Mouse (Mus musculus): ENCODE data around the gene Gm38392. TPM values are rescaled to one million over a fixed set of nuclear protein-coding genes. Genes with fewer than 3 reads are reported as not detected.
"Not testable (repeated sequence)": the region's sequence is repeated elsewhere in the genome, so short reads cannot be mapped to it uniquely, and the experiment has no call there.

Gm38392 gene
- polyA plus RNA-seq, 1 experiment from 2014 or later, result 0.26 TPM

- no peak overlapping the region for H3K27ac ChIP-seq (replicated peaks)
- no peaks in the 10 kb centered on the region for H3K36me3 ChIP-seq
- no peak overlapping the region for H3K4me3 ChIP-seq (replicated peaks)
- 91% methylated on average over 4 of the region's 4 CpGs for WGBS
- no peak overlapping the region for H3K4me2 ChIP-seq
- H3K4me1 ChIP-seq, result no peaks in the 10 kb centered on the region
- no peak for ATAC-seq (ENCODE audit: low FRiP score)
- H3K9me3 ChIP-seq (replicated peaks), result no peaks in the 10 kb centered on the region
- no peaks in the 10 kb centered on the region for H3K27me3 ChIP-seq (replicated peaks)
- no peak overlapping the region for H3K9ac ChIP-seq (replicated peaks)
Observed at GRCm38 (mm10) chr3:88274002-88274401, 13.0 kb downstream of the Gm38392 start.

- H3K27me3 ChIP-seq (replicated peaks), result no peaks in the 10 kb centered on the region
- no peak overlapping the region for H3K4me3 ChIP-seq (replicated peaks)
- no peak overlapping the region for H3K4me2 ChIP-seq
- no peak for ATAC-seq (ENCODE audit: low FRiP score)
- H3K27ac ChIP-seq (replicated peaks), result no peak overlapping the region
- H3K9ac ChIP-seq (replicated peaks), result no peak overlapping the region
- H3K9me3 ChIP-seq (replicated peaks), result no peaks in the 10 kb centered on the region
- H3K36me3 ChIP-seq, result no peaks in the 10 kb centered on the region
- WGBS, result 93% methylated on average over 3 of the region's 3 CpGs
- no peaks in the 10 kb centered on the region for H3K4me1 ChIP-seq
Observed at GRCm38 (mm10) chr3:88271859-88272258, 15.2 kb downstream of the Gm38392 start.

DNA sequence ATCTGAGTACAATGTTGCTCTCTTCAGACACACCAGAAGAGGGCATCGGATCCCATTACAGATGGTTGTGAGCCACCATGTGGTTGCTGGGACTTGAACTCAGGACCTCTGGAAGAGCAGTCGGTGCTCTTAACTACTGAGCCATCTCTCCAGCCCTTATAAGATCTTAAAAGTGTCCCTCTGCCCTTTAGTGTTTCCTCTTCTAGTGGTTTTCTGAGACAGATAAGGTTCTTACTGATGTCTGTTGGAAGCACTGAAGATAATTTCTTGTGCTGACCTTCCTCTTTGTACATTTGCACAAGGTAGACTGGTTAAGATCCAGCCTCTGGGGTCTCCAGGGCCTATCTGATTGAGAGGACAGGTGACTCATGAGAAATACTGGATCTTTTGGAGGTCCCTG lies 15.7 kb downstream of the Gm38392 start:
- ATAC-seq (ENCODE audit: low FRiP score), result not testable (repeated sequence)
- 92% methylated on average over 2 of the region's 2 CpGs for WGBS

GRCm38 (mm10) chr3:88268991-88269390 lies 18.0 kb downstream of the Gm38392 start:
- Histone ChIP-seq H3K4me1 (no peaks in the 10 kb centered on the region), H3K4me2 (no peak overlapping the region), H3K4me3 (replicated peaks) (no peak overlapping the region), H3K27ac (replicated peaks) (no peak overlapping the region), H3K9me3 (replicated peaks) (no peaks in the 10 kb centered on the region), H3K27me3 (replicated peaks) (no peaks in the 10 kb centered on the region), H3K9ac (replicated peaks) (no peak overlapping the region), H3K36me3 (no peaks in the 10 kb centered on the region)
- ATAC-seq (ENCODE audit: low FRiP score), result no peak
- 89% methylated on average over 5 of the region's 5 CpGs for WGBS

More for the DNA sequence above, 15.7 kb downstream of the Gm38392 start:
- not testable (repeated sequence) for H3K4me1 ChIP-seq; H3K27ac ChIP-seq (replicated peaks); H3K9me3 ChIP-seq (replicated peaks); H3K36me3 ChIP-seq; H3K4me3 ChIP-seq (replicated peaks); H3K9ac ChIP-seq (replicated peaks); H3K4me2 ChIP-seq; H3K27me3 ChIP-seq (replicated peaks)

GRCm38 (mm10) chr3:88268014-88268413 lies 19.0 kb downstream of the Gm38392 start:
- not testable (repeated sequence) for H3K4me1 ChIP-seq; H3K4me2 ChIP-seq; H3K9ac ChIP-seq (replicated peaks); H3K4me3 ChIP-seq (replicated peaks); H3K27me3 ChIP-seq (replicated peaks); H3K9me3 ChIP-seq (replicated peaks); H3K27ac ChIP-seq (replicated peaks); ATAC-seq (ENCODE audit: low FRiP score); H3K36me3 ChIP-seq
- 89% methylated on average over 6 of the region's 6 CpGs for WGBS

- 71% methylated on average over 3 of the region's 3 CpGs for WGBS
- ATAC-seq (ENCODE audit: low FRiP score), result no peak
- no peaks in the 10 kb centered on the region for H3K27me3 ChIP-seq (replicated peaks)
- no peak overlapping the region for H3K9ac ChIP-seq (replicated peaks)
- no peaks in the 10 kb centered on the region for H3K36me3 ChIP-seq
- no peak overlapping the region for H3K4me3 ChIP-seq (replicated peaks)
- H3K4me1 ChIP-seq, result no peaks in the 10 kb centered on the region
- H3K4me2 ChIP-seq, result no peak overlapping the region
- H3K27ac ChIP-seq (replicated peaks), result no peak overlapping the region
- H3K9me3 ChIP-seq (replicated peaks), result no peaks in the 10 kb centered on the region
Observed at GRCm38 (mm10) chr3:88262346-88262745, 24.7 kb downstream of the Gm38392 start.

- H3K9ac ChIP-seq (replicated peaks), result no peak overlapping the region
- WGBS, result 83% methylated on average over 7 of the region's 7 CpGs
- no peak overlapping the region for H3K27ac ChIP-seq (replicated peaks)
- H3K9me3 ChIP-seq (replicated peaks), result no peaks in the 10 kb centered on the region
- H3K36me3 ChIP-seq, result no peaks in the 10 kb centered on the region
- H3K4me3 ChIP-seq (replicated peaks), result no peak overlapping the region
- no peak overlapping the region for H3K4me2 ChIP-seq
- H3K27me3 ChIP-seq (replicated peaks), result peaks cover 31% of the 10 kb centered on the region
- H3K4me1 ChIP-seq, result peaks cover 9% of the 10 kb centered on the region
- no peak for ATAC-seq (ENCODE audit: low FRiP score)
Observed at GRCm38 (mm10) chr3:88256382-88256781, 30.6 kb downstream of the Gm38392 start.

DNA sequence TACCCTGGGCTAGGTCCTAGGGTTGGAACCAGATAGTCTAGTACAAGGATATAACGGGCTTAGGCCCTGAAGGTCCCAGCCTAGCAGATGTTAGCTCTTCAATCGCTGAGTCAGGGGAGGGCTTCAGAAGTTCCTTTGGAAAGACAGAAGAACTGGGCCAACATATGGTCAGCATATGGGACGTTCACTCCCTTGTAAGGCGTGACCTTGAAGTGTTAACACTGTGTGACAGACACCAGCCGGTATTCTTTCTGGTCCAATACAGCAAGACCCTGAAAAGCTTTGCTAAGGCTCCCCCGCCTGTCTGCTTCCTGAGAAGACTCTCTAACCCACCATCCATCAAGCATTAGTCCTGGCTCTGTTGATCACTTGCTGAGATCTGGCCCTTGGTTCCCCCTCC lies 31.1 kb downstream of the Gm38392 start:
- no peaks in the 10 kb centered on the region for H3K36me3 ChIP-seq
- H3K27ac ChIP-seq (replicated peaks), result no peak overlapping the region
- peaks cover 31% of the 10 kb centered on the region for H3K27me3 ChIP-seq (replicated peaks)
- no peak for ATAC-seq (ENCODE audit: low FRiP score)
- 82% methylated on average over 6 of the region's 6 CpGs for WGBS
- peaks cover 9% of the 10 kb centered on the region for H3K4me1 ChIP-seq
- H3K4me3 ChIP-seq (replicated peaks), result no peak overlapping the region
- H3K9ac ChIP-seq (replicated peaks), result no peak overlapping the region
- no peaks in the 10 kb centered on the region for H3K9me3 ChIP-seq (replicated peaks)
- H3K4me2 ChIP-seq, result no peak overlapping the region

GRCm38 (mm10) chr3:88254268-88254926 lies 32.6 kb downstream of the Gm38392 start, which contains the start of gene Rhbg:
TSS of gene Rhbg (minus strand) at chr3:88254709.
- peak within 1 kb of the TSS; percentile 72 for H3K4me2 ChIP-seq

GRCm38 (mm10) chr3:88252739-88253138 lies 34.3 kb downstream of the Gm38392 start:
- no peaks in the 10 kb centered on the region for H3K9me3 ChIP-seq (replicated peaks)
- H3K27me3 ChIP-seq (replicated peaks), result peaks cover 31% of the 10 kb centered on the region
- H3K4me2 ChIP-seq, result no peak overlapping the region
- no peak overlapping the region for H3K27ac ChIP-seq (replicated peaks)
- no peak for ATAC-seq (ENCODE audit: low FRiP score)
- 38% methylated on average over 6 of the region's 6 CpGs for WGBS
- H3K4me1 ChIP-seq, result peaks cover 9% of the 10 kb centered on the region
- no peak overlapping the region for H3K9ac ChIP-seq (replicated peaks)
- no peak overlapping the region for H3K4me3 ChIP-seq (replicated peaks)
- no peaks in the 10 kb centered on the region for H3K36me3 ChIP-seq

More at GRCm38 (mm10) chr3:88254268-88254926, 32.6 kb downstream of the Gm38392 start, which contains the start of gene Rhbg:
- 3% methylated on average over 34 of the region's 34 CpGs for WGBS
- H3K9ac ChIP-seq (replicated peaks), result peak within 1 kb of the TSS; percentile 32; the same call in 1 of the 2 replicates
- no peak within 1 kb of the TSS for H3K27ac ChIP-seq (replicated peaks)
- peaks cover 9% of the 10 kb centered on the region for H3K4me1 ChIP-seq
- no peaks in the 10 kb centered on the region for H3K9me3 ChIP-seq (replicated peaks)
- ATAC-seq (ENCODE audit: low FRiP score), result no peak
- H3K27me3 ChIP-seq (replicated peaks), result peaks cover 31% of the 10 kb centered on the region
- peak within 1 kb of the TSS; percentile 38 for H3K4me3 ChIP-seq (replicated peaks)
- no peaks in the 10 kb centered on the region for H3K36me3 ChIP-seq

- Histone ChIP-seq H3K4me3 (replicated peaks) (no peak overlapping the region), H3K4me1 (peaks cover 3% of the 10 kb centered on the region), H3K4me2 (no peak overlapping the region), H3K27ac (replicated peaks) (no peak overlapping the region), H3K36me3 (no peaks in the 10 kb centered on the region), H3K27me3 (replicated peaks) (peaks cover 10% of the 10 kb centered on the region), H3K9me3 (replicated peaks) (no peaks in the 10 kb centered on the region), H3K9ac (replicated peaks) (no peak overlapping the region)
- no peak for ATAC-seq (ENCODE audit: low FRiP score)
- 71% methylated on average over 11 of the region's 11 CpGs for WGBS
Observed at GRCm38 (mm10) chr3:88248406-88248805, 38.6 kb downstream of the Gm38392 start.

GRCm38 (mm10) chr3:88247666-88248065 lies 39.3 kb downstream of the Gm38392 start:
- H3K27me3 ChIP-seq (replicated peaks), result peaks cover 2% of the 10 kb centered on the region; the same call in 1 of the 2 replicates
- no peak overlapping the region for H3K4me3 ChIP-seq (replicated peaks)
- H3K4me2 ChIP-seq, result no peak overlapping the region
- H3K4me1 ChIP-seq, result peaks cover 10% of the 10 kb centered on the region
- 58% methylated on average over 9 of the region's 9 CpGs for WGBS
- H3K27ac ChIP-seq (replicated peaks), result no peak overlapping the region
- no peaks in the 10 kb centered on the region for H3K36me3 ChIP-seq
- H3K9me3 ChIP-seq (replicated peaks), result no peaks in the 10 kb centered on the region
- H3K9ac ChIP-seq (replicated peaks), result no peak overlapping the region
- no peak for ATAC-seq (ENCODE audit: low FRiP score)
